Mouse (Mus musculus) kidney, postnatal 36 days (tissue): ENCODE measurements around the gene Tbca.

Experiments
- DNase-seq, 2 experiments: peaks; one replicate each; pipeline ENCODE4 v3.0.0; 2021 to 2022; ENCODE audit warnings: mixed read lengths in 2 of 2

Tbca gene

GRCm38 (mm10) chr13:94849351-94849750 is 60.6 kb downstream of the Tbca start:
- no peak for DNase-seq

- DNase-seq, result no peak
These were observed 69.4 kb downstream of the Tbca start for GRCm38 (mm10) chr13:94858016-94858575.

- no peak for DNase-seq
These were observed 70.5 kb downstream of the Tbca start for GRCm38 (mm10) chr13:94859256-94859655.

GRCm38 (mm10) chr13:94862491-94863230 is 74.0 kb downstream of the Tbca start:
- no peak for DNase-seq

GRCm38 (mm10) chr13:94866906-94867305 is 78.2 kb downstream of the Tbca start:
- no peak for DNase-seq

GRCm38 (mm10) chr13:94867772-94868171 is 79.1 kb downstream of the Tbca start:
- no peak for DNase-seq

GRCm38 (mm10) chr13:94868478-94868950 is 79.8 kb downstream of the Tbca start:
- peak; percentile 7 to 59 for DNase-seq

- no peak for DNase-seq
These were observed 80.8 kb downstream of the Tbca start for GRCm38 (mm10) chr13:94869541-94869940.

GRCm38 (mm10) chr13:94870071-94870460 is 81.4 kb downstream of the Tbca start:
- DNase-seq, result no peak

- DNase-seq, result no peak
These were observed 81.9 kb downstream of the Tbca start for GRCm38 (mm10) chr13:94870461-94871186.

GRCm38 (mm10) chr13:94871806-94872320 is 83.2 kb downstream of the Tbca start:
- no peak for DNase-seq

GRCm38 (mm10) chr13:94872439-94872838 is 83.7 kb downstream of the Tbca start:
- DNase-seq, result no peak

- DNase-seq, result peak in 1 of 2 experiments; percentile 9
These were observed 84.7 kb downstream of the Tbca start for GRCm38 (mm10) chr13:94873111-94874038.

GRCm38 (mm10) chr13:94874039-94874425 is 85.3 kb downstream of the Tbca start:
- no peak for DNase-seq

- no peak for DNase-seq
These were observed 86.1 kb downstream of the Tbca start for GRCm38 (mm10) chr13:94874656-94875395.

- DNase-seq, result no peak
These were observed 86.7 kb downstream of the Tbca start, which contains the start of gene Otp for GRCm38 (mm10) chr13:94875396-94875880. Gene Otp, plus strand, starts transcription at chr13:94875602.

- no peak for DNase-seq
These were observed 87.8 kb downstream of the Tbca start for GRCm38 (mm10) chr13:94876286-94877210.

- DNase-seq, result no peak
These were observed 88.5 kb downstream of the Tbca start for GRCm38 (mm10) chr13:94877211-94877590.

GRCm38 (mm10) chr13:94877991-94878745 is 89.5 kb downstream of the Tbca start:
- peak; percentile 15 to 36 for DNase-seq
